Mouse (Mus musculus) heart, embryonic 10.5 days (tissue): ENCODE measurements around the gene Gm28305. TPM values are rescaled to one million over a fixed set of nuclear protein-coding genes. Genes with fewer than 3 reads are reported as not detected.
A peak's percentile ranks its signal among the peaks of the same experiment; 100 is the strongest.

Experiments used
- DNase-seq: peaks from one replicate; pipeline ENCODE4 v3.0.0-alpha.2; 2017; ENCODE audit warnings: low spot score
- H3K27ac ChIP-seq: fragments of 300-500 bp; sonication (generic); 2 replicates; pipeline ENCODE4 v1.5.1; 2016; ENCODE audit warnings: mild to moderate bottlenecking
- H3K27me3 ChIP-seq: fragments of 300-500 bp; sonication (generic); 2 replicates; pipeline ENCODE4 v1.6.1; 2016; ENCODE audit warnings: mild to moderate bottlenecking; ENCODE audit not compliant: poor library complexity, insufficient read depth, severe bottlenecking
- H3K36me3 ChIP-seq: fragments of 300-500 bp; sonication (generic); 2 replicates; pipeline ENCODE4 v1.6.1; 2016; ENCODE audit warnings: mild to moderate bottlenecking, moderate library complexity
- H3K4me1 ChIP-seq: fragments of 300-500 bp; sonication (generic); 2 replicates; pipeline ENCODE4 v1.6.1; 2016; ENCODE audit warnings: mild to moderate bottlenecking
- H3K4me3 ChIP-seq: fragments of 300-500 bp; sonication (generic); 2 replicates; pipeline ENCODE4 v1.5.1; 2016; ENCODE audit warnings: mild to moderate bottlenecking, moderate library complexity
- H3K9me3 ChIP-seq: fragments of 300-500 bp; sonication (generic); 2 replicates; pipeline ENCODE4 v1.6.1; 2016; ENCODE audit warnings: mild to moderate bottlenecking, moderate library complexity
- WGBS: fragments of 180-500 bp; shearing (Covaris S2); methylation state at CpG from one replicate; pipeline ENCODE4 v1.1.7; 2016; 5-methylcytosine and 5-hydroxymethylcytosine counted together
- polyA plus RNA-seq: library from polyadenylated mRNA; unstranded; fragments of >200 nt; fragmentation: Nextera tagmentation; extraction: Ambion mirVana; gene quantifications from 2 replicates; pipeline ENCODE4 v1.2.1, GENCODE M21; 2016

Gm28305 gene
- polyA plus RNA-seq, 1 experiment from 2014 or later, result not detected

GRCm38 (mm10) chr9:104038266-104038665 is 2.2 kb upstream of the Gm28305 start:
- Histone ChIP-seq H3K27me3 (no peaks in the 10 kb centered on the region), H3K9me3 (no peaks in the 10 kb centered on the region), H3K4me3 (no peak overlapping the region), H3K36me3 (peaks cover 23% of the 10 kb centered on the region), H3K4me1 (0 out of 2 replicates have a peak, but pooled peaks cover 6% of the 10 kb centered on the region), H3K27ac (no peak overlapping the region)
- peak; percentile 33 for DNase-seq
- WGBS, result 85% methylated on average over 13 of the region's 13 CpGs

GRCm38 (mm10) chr9:104039031-104039695 is 1.3 kb upstream of the Gm28305 start:
- H3K27me3 ChIP-seq, result no peaks in the 10 kb centered on the region

DNA sequence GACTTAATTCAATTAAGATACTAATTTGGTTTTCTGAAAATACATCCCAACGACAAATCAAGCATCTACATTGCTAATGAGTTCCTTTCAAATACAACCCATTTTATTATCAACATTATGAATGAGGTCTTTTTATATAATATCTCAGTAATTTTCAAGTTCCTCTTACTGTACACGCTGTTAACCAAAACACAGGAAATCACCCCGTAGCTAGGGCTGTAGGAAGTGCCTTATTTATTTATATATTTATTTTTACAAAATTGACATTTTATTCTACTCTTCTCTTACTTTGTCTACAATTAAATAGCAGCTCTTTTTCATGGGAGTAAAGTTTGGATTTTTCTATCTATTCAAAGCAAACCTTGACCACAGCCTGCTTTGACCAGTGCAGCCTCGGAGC is 720 bp upstream of the Gm28305 start:
- peaks cover 21% of the 10 kb centered on the region for H3K36me3 ChIP-seq
- no peak overlapping the region for H3K27ac ChIP-seq
- DNase-seq, result no peak
- WGBS, result 88% methylated on average over 4 of the region's 4 CpGs
- H3K4me3 ChIP-seq, result no peak overlapping the region
- H3K4me1 ChIP-seq, result 0 out of 2 replicates have a peak, but pooled peaks cover 6% of the 10 kb centered on the region
- no peaks in the 10 kb centered on the region for H3K9me3 ChIP-seq
- H3K27me3 ChIP-seq, result no peaks in the 10 kb centered on the region

More at GRCm38 (mm10) chr9:104039031-104039695, 1.3 kb upstream of the Gm28305 start:
- H3K9me3 ChIP-seq, result no peaks in the 10 kb centered on the region
- DNase-seq, result peak; percentile 65
- 91% methylated on average over 21 of the region's 21 CpGs for WGBS
- no peak overlapping the region for H3K4me3 ChIP-seq
- no peak overlapping the region for H3K27ac ChIP-seq
- peaks cover 21% of the 10 kb centered on the region for H3K36me3 ChIP-seq
- H3K4me1 ChIP-seq, result 0 out of 2 replicates have a peak, but pooled peaks cover 6% of the 10 kb centered on the region

- Histone ChIP-seq H3K9me3 (no peaks in the 10 kb centered on the region), H3K36me3 (peaks cover 34% of the 10 kb centered on the region), H3K4me1 (no peaks in the 10 kb centered on the region), H3K27me3 (no peaks in the 10 kb centered on the region), H3K4me3 (no peak overlapping the region), H3K27ac (no peak overlapping the region)
- WGBS, result 80% methylated on average over 4 of the region's 4 CpGs
- DNase-seq, result peak; percentile 48
Observed at GRCm38 (mm10) chr9:104043676-104044075, 3.2 kb downstream of the Gm28305 start.

DNA sequence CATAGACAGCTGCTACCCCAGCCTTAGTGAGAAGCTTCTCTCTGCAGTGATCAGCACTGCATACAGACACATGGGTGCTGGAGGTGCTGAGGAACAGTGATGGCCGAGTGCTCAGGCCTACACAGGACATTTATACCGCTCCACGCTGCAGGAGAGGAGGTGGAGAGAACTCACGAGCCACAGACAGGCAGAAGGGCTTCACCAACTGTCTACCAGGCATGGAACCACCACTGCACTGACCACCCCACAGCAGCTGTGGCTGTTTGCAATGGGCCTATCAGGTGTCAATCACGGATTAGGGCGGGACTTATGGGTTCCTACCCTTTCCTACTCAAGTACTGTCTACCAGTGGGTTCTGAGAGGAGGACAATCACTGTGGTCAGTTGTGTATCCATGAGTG is 10.6 kb downstream of the Gm28305 start:
- Histone ChIP-seq H3K27me3 (no peaks in the 10 kb centered on the region), H3K27ac (no peak overlapping the region), H3K9me3 (no peaks in the 10 kb centered on the region), H3K36me3 (peaks cover 96% of the 10 kb centered on the region), H3K4me1 (no peaks in the 10 kb centered on the region), H3K4me3 (no peak overlapping the region)
- peak; percentile 58 for DNase-seq
- 90% methylated on average over 6 of the region's 6 CpGs for WGBS

- under 1% methylated on average over 59 of the region's 59 CpGs for WGBS
- Histone ChIP-seq H3K4me1 (peaks cover 17% of the 10 kb centered on the region), H3K36me3 (peaks cover 24% of the 10 kb centered on the region), H3K9me3 (no peaks in the 10 kb centered on the region), H3K27ac (peak within 1 kb of the TSS; percentile 92), H3K27me3 (no peaks in the 10 kb centered on the region), H3K4me3 (peak within 1 kb of the TSS; percentile 97)
- no peak for DNase-seq
Observed at GRCm38 (mm10) chr9:104062430-104063243, 22.2 kb downstream of the Gm28305 start, which contains the start of gene Uba5. TSS of gene Uba5 (minus strand) at chr9:104063134.

GRCm38 (mm10) chr9:104063244-104063961 is 22.9 kb downstream of the Gm28305 start, which contains the start of gene Acad11:
TSS of gene Acad11 (plus strand) at chr9:104063377.
- DNase-seq, result peak; percentile 94

GRCm38 (mm10) chr9:104064571-104064970 is 24.1 kb downstream of the Gm28305 start:
- DNase-seq, result no peak
- Histone ChIP-seq H3K36me3 (peaks cover 11% of the 10 kb centered on the region), H3K4me1 (peaks cover 17% of the 10 kb centered on the region), H3K4me3 (no peak overlapping the region), H3K9me3 (no peaks in the 10 kb centered on the region), H3K27ac (no peak overlapping the region), H3K27me3 (no peaks in the 10 kb centered on the region)
- WGBS, result 30% methylated on average over 1 of the region's 1 CpGs

More at GRCm38 (mm10) chr9:104063244-104063961, 22.9 kb downstream of the Gm28305 start, which contains the start of gene Acad11:
- H3K27ac ChIP-seq, result peak within 1 kb of the TSS; percentile 92
- H3K36me3 ChIP-seq, result peaks cover 17% of the 10 kb centered on the region
- H3K4me3 ChIP-seq, result peak within 1 kb of the TSS; percentile 97
- no peaks in the 10 kb centered on the region for H3K9me3 ChIP-seq
- H3K4me1 ChIP-seq, result peaks cover 17% of the 10 kb centered on the region
- under 1% methylated on average over 29 of the region's 30 CpGs for WGBS
- no peaks in the 10 kb centered on the region for H3K27me3 ChIP-seq

- H3K27me3 ChIP-seq, result no peaks in the 10 kb centered on the region
- H3K27ac ChIP-seq, result no peak overlapping the region
- H3K4me1 ChIP-seq, result no peaks in the 10 kb centered on the region
- no peaks in the 10 kb centered on the region for H3K9me3 ChIP-seq
- 42% methylated on average over 4 of the region's 4 CpGs for WGBS
- peaks cover 3% of the 10 kb centered on the region; the same call in 1 of the 2 replicates for H3K36me3 ChIP-seq
- H3K4me3 ChIP-seq, result no peak overlapping the region
- DNase-seq, result no peak
Observed at GRCm38 (mm10) chr9:104070241-104070640, 29.8 kb downstream of the Gm28305 start.

GRCm38 (mm10) chr9:104070863-104071604 is 30.6 kb downstream of the Gm28305 start:
- H3K4me3 ChIP-seq, result no peak overlapping the region
- 71% methylated on average over 8 of the region's 8 CpGs for WGBS
- H3K4me1 ChIP-seq, result no peaks in the 10 kb centered on the region
- DNase-seq, result no peak
- H3K27me3 ChIP-seq, result no peaks in the 10 kb centered on the region
- H3K9me3 ChIP-seq, result no peaks in the 10 kb centered on the region
- no peak overlapping the region for H3K27ac ChIP-seq
- peaks cover 3% of the 10 kb centered on the region; the same call in 1 of the 2 replicates for H3K36me3 ChIP-seq

- DNase-seq, result no peak
Observed at GRCm38 (mm10) chr9:104075808-104076207, 35.3 kb downstream of the Gm28305 start.

GRCm38 (mm10) chr9:104078780-104079179 is 38.3 kb downstream of the Gm28305 start:
- Histone ChIP-seq H3K27ac (no peak overlapping the region), H3K9me3 (no peaks in the 10 kb centered on the region), H3K27me3 (no peaks in the 10 kb centered on the region), H3K4me1 (no peaks in the 10 kb centered on the region), H3K4me3 (no peak overlapping the region), H3K36me3 (peaks cover 5% of the 10 kb centered on the region; the same call in 1 of the 2 replicates)
- peak; percentile 55 for DNase-seq
- 100% methylated on average over 1 of the region's 1 CpGs for WGBS

More at GRCm38 (mm10) chr9:104075808-104076207, 35.3 kb downstream of the Gm28305 start:
- 63% methylated on average over 2 of the region's 2 CpGs for WGBS
- no peak overlapping the region for H3K4me3 ChIP-seq
- H3K4me1 ChIP-seq, result no peaks in the 10 kb centered on the region
- no peaks in the 10 kb centered on the region for H3K9me3 ChIP-seq
- H3K27me3 ChIP-seq, result no peaks in the 10 kb centered on the region
- H3K36me3 ChIP-seq, result peaks cover 5% of the 10 kb centered on the region; the same call in 1 of the 2 replicates
- H3K27ac ChIP-seq, result no peak overlapping the region
